Mouse (Mus musculus) embryonic facial prominence, embryonic 14.5 days (tissue): ENCODE measurements around the gene Eci1. TPM values are rescaled to one million over a fixed set of nuclear protein-coding genes. Genes with fewer than 3 reads are reported as not detected.

Experiments used
- ATAC-seq: fragments of 200-750 bp; cut with Nextera tagmentation; 2 replicates; pipeline ENCODE4 v1.8.0; 2017; ENCODE audit warnings: low read depth, moderate number of reproducible peaks, moderate TSS enrichment
- DNase-seq: peaks from one replicate; pipeline ENCODE4 v3.0.0-alpha.2; 2015; ENCODE audit warnings: low spot score
- H3K27ac ChIP-seq: fragments of 300-500 bp; sonication (generic); replicated peaks from 2 replicates; pipeline ENCODE4 v1.5.1; 2014; ENCODE audit warnings: low read depth, mild to moderate bottlenecking, low read length, moderate library complexity
- H3K27me3 ChIP-seq: fragments of 300-500 bp; sonication (generic); replicated peaks from 2 replicates; pipeline ENCODE4 v1.6.1; 2014; ENCODE audit warnings: low read length; ENCODE audit not compliant: control insufficient read depth, insufficient read depth
- H3K36me3 ChIP-seq: fragments of 300-500 bp; sonication (generic); 2 replicates; pipeline ENCODE4 v1.6.1; 2014; ENCODE audit warnings: low read length, mixed read lengths; ENCODE audit not compliant: control insufficient read depth, insufficient read depth
- H3K4me1 ChIP-seq: fragments of 300-500 bp; sonication (generic); 2 replicates; pipeline ENCODE4 v1.6.1; 2014; ENCODE audit warnings: antibody characterized with exemption, low read length; ENCODE audit not compliant: control insufficient read depth, insufficient read depth
- H3K4me2 ChIP-seq: fragments of 300-500 bp; sonication (generic); 2 replicates; pipeline ENCODE4 v1.6.1; 2014; ENCODE audit warnings: low read depth, mild to moderate bottlenecking, low read length, moderate library complexity, mixed read lengths
- H3K4me3 ChIP-seq: fragments of 300-500 bp; sonication (generic); 2 replicates; pipeline ENCODE4 v1.5.1; 2014; ENCODE audit warnings: low read depth, mild to moderate bottlenecking, low read length
- H3K9ac ChIP-seq: fragments of 300-500 bp; sonication (generic); 2 replicates; pipeline ENCODE4 v1.6.1; 2014; ENCODE audit warnings: low read depth, mild to moderate bottlenecking, low read length, moderate library complexity, mixed read lengths
- H3K9me3 ChIP-seq: fragments of 300-500 bp; sonication (generic); 2 replicates; pipeline ENCODE4 v1.6.1; 2016; ENCODE audit warnings: low read length; ENCODE audit not compliant: control insufficient read depth
- WGBS: fragments of 180-500 bp; shearing (Covaris S2); extraction: QIAGEN DNeasy Blood & Tissue Kit; methylation state at CpG from one replicate; pipeline ENCODE4 v1.1.7; 2014; 5-methylcytosine and 5-hydroxymethylcytosine counted together
- polyA plus RNA-seq: library from polyadenylated mRNA; unstranded; fragments of >200 nt; fragmentation: Nextera tagmentation; extraction: Ambion mirVana; gene quantifications from 2 replicates; pipeline ENCODE4 v1.2.1, GENCODE M21; 2014

Eci1 gene
- polyA plus RNA-seq, 1 experiment from 2014 or later: 57.6 TPM

DNA sequence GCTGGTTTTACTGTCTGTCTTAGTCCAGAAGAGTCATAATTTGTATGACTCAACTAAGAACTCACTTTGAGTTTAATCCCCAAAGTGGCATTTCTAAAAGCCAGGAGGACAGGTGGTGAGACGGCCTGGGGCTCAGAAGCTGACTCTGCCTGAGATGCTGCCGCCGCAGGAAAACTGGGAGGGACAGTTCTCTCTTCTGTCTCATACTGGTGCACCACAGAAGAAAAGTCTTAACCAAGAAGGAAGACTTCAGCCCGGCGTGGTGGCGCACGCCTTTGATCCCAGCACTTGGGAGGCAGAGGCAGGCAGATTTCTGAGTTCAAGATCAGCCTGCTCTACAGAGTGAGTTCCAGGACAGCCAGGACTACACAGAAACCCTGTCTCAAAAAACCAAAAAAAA lies 536 bp upstream of the Eci1 start:
- Histone ChIP-seq H3K27ac (peak overlapping the region; percentile 94; the same call in 1 of the 2 replicates), H3K4me3 (peak overlapping the region; percentile 78; the same call in 1 of the 2 replicates), H3K4me2 (peak overlapping the region; percentile 72), H3K9me3 (no peaks in the 10 kb centered on the region), H3K36me3 (peaks cover 46% of the 10 kb centered on the region), H3K4me1 (peaks cover 4% of the 10 kb centered on the region), H3K9ac (no peak overlapping the region), H3K27me3 (no peaks in the 10 kb centered on the region)
- ATAC-seq (no peak), DNase-seq (no peak)
- WGBS: 83% methylated on average over 7 of the region's 7 CpGs

DNA sequence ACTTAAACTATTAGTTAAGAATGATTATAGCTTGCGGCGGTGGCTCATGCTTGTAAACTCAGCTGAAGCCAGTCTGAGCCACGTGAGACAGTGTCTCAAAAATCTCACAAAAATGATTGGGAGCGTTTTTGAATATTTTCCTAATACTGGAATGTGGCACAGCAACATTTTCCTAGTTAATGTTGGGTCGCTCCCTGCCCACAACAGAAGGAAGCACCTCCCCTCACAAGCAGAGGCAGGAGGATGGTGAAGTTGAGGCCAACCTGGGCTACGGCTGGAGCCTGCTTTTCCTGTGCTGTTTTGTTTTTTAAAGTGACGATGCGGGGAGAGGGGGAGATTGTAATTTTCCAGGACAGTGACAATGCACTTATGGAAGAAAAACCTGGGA lies 723 bp downstream of the Eci1 start:
- DNase-seq: peak; percentile 60
- Histone ChIP-seq H3K9ac (peak overlapping the region; percentile 89), H3K36me3 (peaks cover 34% of the 10 kb centered on the region), H3K27ac (peak overlapping the region; percentile 94), H3K4me3 (peak overlapping the region; percentile 78), H3K4me1 (peaks cover 4% of the 10 kb centered on the region), H3K9me3 (no peaks in the 10 kb centered on the region), H3K27me3 (no peaks in the 10 kb centered on the region), H3K4me2 (peak overlapping the region; percentile 72)
- ATAC-seq: 0 out of 2 replicates have a peak, but pooled peaks have one; percentile 21
- WGBS: 7% methylated on average over 8 of the region's 8 CpGs

DNA sequence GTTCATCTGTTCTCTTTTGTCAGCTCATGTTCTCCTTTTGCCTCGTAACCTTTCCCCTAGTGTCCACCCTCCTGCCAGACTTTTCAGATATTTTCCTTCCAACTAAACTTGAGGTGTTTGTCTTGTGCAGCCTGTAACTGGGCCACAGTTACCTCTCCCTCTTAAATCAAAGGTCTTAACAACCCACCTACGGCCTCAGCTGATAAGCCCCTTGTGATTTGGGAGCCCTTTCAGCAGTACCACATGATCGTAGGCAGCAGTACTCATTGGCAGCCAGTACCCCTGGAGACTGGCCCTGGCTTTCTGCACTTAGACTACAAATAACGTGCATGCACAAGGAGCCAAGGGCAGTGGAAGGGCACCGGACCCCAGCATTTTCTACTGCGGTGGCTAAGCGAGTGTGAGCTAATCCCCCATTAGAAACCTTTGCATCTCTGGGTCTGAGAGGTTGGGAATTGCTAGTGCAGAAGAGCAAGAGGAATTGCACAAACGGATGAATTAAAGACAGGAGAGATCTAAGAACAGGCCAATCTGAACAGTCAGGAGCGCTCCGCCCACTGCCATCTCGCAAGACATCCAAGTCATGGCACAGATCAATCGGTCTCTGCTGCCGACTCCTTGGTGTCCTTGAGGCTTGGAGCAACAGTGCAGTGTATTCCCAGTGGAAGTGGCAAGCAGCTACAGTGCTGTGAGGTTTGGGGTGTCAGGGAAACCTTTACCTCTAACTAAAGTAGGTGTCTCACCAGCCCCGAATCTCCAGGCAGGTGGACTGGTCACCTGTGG lies 3.0 kb downstream of the Eci1 start:
- no peak overlapping the region for H3K9ac ChIP-seq
- DNase-seq (no peak), ATAC-seq (no peak)
- H3K4me3 ChIP-seq: no peak overlapping the region
- no peaks in the 10 kb centered on the region for H3K9me3 ChIP-seq
- 86% methylated on average over 14 of the region's 14 CpGs for WGBS
- H3K36me3 ChIP-seq: peaks cover 18% of the 10 kb centered on the region
- H3K4me1 ChIP-seq: peaks cover 4% of the 10 kb centered on the region
- no peaks in the 10 kb centered on the region for H3K27me3 ChIP-seq
- H3K4me2 ChIP-seq: no peak overlapping the region
- H3K27ac ChIP-seq: no peak overlapping the region

DNA sequence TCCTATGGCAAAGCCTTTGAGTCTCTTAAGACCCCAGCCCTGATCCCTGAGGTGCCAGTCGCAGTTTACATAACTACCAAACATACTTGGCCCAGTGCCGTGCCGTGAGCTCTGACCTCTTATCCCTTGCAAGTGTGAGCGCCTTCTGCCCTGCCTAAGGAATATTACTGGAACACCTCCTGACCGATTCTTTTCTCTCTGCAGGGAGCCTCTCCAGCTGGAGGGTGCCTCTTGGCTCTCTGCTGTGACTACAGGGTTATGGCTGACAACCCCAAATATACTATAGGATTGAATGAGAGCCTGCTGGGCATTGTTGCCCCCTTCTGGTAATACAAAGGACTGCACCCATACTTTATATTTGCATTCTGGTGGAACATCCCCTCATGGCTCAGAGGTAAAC lies 10.6 kb downstream of the Eci1 start:
- Histone ChIP-seq H3K27ac (no peak overlapping the region), H3K9ac (no peak overlapping the region), H3K4me1 (no peaks in the 10 kb centered on the region), H3K4me3 (no peak overlapping the region), H3K36me3 (peaks cover 72% of the 10 kb centered on the region), H3K9me3 (no peaks in the 10 kb centered on the region), H3K4me2 (no peak overlapping the region), H3K27me3 (no peaks in the 10 kb centered on the region)
- 82% methylated on average over 5 of the region's 5 CpGs for WGBS
- DNase-seq: peak; percentile 46
- peak; percentile 69 for ATAC-seq

DNA sequence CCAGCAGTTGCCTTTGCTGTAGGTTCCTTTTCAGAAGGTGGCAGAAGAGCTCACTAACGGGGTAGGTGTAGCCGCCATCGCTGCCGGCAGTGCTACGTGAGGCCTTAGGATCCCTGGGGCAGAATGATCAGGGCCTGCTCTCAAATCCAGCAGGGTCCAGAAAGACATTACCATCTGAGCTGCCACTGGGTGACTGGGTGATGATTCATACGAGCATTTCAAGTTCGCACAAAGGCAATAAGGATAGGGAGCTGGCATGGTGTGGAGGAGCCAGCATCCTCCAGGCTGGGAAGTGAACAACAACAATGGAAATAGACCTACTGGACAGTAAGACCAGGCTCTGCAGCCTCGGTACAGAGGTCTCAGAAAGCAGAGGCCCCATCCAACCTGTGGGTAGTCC lies 13.9 kb downstream of the Eci1 start:
- DNase-seq: no peak
- Histone ChIP-seq H3K27ac (no peak overlapping the region), H3K27me3 (no peaks in the 10 kb centered on the region), H3K4me1 (no peaks in the 10 kb centered on the region), H3K9ac (no peak overlapping the region), H3K4me3 (no peak overlapping the region), H3K4me2 (no peak overlapping the region), H3K36me3 (peaks cover 86% of the 10 kb centered on the region), H3K9me3 (no peaks in the 10 kb centered on the region)
- no peak for ATAC-seq
- WGBS: 91% methylated on average over 8 of the region's 8 CpGs

DNA sequence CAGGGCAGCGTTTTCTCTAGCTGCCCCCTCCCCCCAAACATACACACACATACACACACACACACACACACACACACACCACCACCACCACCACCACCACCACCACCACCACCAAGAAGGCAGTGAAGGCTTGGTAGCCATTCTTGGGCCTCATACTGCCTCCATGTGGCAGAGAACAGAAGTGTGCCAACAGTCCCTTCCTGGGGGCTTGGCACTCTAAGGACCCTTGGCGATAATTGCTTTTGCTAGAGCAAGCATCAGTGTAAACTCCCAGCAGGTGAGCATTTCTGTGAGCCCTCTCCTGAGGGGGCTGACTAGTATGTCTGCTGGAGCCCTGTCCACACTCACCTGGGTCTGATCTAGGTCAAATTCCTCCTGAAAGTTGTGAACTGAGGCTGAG lies 14.7 kb downstream of the Eci1 start:
- H3K27me3 ChIP-seq: no peaks in the 10 kb centered on the region
- DNase-seq (no peak), ATAC-seq (no peak)
- H3K4me1 ChIP-seq: no peaks in the 10 kb centered on the region
- H3K9me3 ChIP-seq: no peaks in the 10 kb centered on the region
- 58% methylated on average over 2 of the region's 2 CpGs for WGBS
- H3K4me3 ChIP-seq: no peak overlapping the region
- no peak overlapping the region for H3K9ac ChIP-seq
- H3K36me3 ChIP-seq: peaks cover 86% of the 10 kb centered on the region
- no peak overlapping the region for H3K27ac ChIP-seq
- no peak overlapping the region for H3K4me2 ChIP-seq

DNA sequence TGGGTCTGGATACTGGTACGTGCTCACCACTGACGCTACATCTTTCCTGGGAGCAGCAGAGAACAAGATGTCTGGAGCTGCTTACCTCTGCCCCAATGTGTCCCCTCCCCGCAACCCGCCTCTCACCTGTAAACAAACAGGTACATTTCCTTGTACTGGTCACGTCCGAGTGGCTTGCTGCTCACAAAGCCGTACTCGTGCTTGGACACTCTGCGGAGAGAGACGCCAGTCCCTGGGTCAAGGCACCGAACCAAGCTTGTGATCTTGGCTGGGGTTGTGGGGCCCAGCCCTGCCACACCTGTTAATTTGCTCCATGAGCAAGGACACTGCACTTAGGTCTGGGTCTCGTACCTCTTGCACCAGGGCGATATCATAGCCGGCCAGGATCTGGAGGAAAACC lies 15.7 kb downstream of the Eci1 start:
- Histone ChIP-seq H3K27me3 (no peaks in the 10 kb centered on the region), H3K27ac (no peak overlapping the region), H3K4me2 (no peak overlapping the region), H3K9ac (no peak overlapping the region), H3K4me1 (no peaks in the 10 kb centered on the region), H3K36me3 (peaks cover 91% of the 10 kb centered on the region), H3K4me3 (no peak overlapping the region), H3K9me3 (no peaks in the 10 kb centered on the region)
- no peak for ATAC-seq
- DNase-seq: no peak
- 89% methylated on average over 14 of the region's 14 CpGs for WGBS

DNA sequence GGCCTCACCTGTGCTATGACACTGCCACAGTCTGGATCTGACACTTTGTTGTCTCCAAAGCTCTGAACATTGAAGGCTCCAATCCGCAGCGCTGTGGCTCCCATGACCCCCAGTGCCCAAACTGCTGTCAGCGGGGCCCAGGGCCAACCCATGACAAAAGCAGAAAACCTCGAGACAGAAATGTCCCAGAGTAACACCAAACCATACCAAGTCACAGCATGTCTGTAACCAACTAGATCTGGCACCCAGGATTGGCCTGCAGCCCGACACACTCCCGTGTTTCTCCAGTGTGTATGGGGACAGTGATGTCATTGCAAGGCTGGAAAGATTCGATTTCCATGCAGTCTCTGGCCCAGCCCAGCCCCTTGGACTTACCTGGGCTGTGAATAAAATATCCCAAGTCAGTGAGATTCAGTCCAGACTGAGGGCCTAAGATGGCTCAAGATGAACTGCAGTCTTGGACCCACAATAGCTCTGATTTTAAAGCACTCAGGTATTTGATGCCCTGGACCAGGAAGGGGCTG lies 16.3 kb downstream of the Eci1 start, which contains the start of gene Dnase1l2:
TSS of gene Dnase1l2 (minus strand) at position 474 of the 524 bp plus-strand sequence.
- Histone ChIP-seq H3K36me3 (peaks cover 92% of the 10 kb centered on the region), H3K9me3 (no peaks in the 10 kb centered on the region), H3K4me3 (no peak within 1 kb of the TSS), H3K4me1 (no peaks in the 10 kb centered on the region), H3K4me2 (no peak within 1 kb of the TSS), H3K27me3 (no peaks in the 10 kb centered on the region), H3K9ac (no peak within 1 kb of the TSS), H3K27ac (no peak within 1 kb of the TSS)
- WGBS: 77% methylated on average over 7 of the region's 7 CpGs
- DNase-seq (no peak), ATAC-seq (0 out of 2 replicates have a peak, but pooled peaks have one; percentile 30)

DNA sequence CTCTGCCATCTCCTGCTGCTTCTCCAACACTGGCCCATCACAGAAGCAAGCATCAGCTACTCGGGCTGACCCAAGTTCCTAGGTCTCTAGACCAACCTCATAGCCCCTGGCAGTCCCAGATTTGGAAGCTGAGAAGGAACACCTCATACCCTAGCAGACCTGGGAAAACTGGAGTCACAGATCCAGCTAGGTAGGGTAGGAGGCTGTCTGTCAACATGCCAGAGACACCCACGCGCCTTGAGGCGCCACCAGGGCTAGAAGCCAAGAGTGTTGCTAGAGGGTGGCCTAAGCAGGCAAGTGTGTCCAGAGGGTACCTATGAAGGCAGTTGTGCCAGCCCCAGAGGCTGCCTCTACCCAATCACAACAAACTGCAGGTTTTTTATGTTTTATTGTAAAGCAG lies 17.0 kb downstream of the Eci1 start:
- Histone ChIP-seq H3K4me1 (no peaks in the 10 kb centered on the region), H3K9ac (no peak overlapping the region), H3K27me3 (no peaks in the 10 kb centered on the region), H3K9me3 (no peaks in the 10 kb centered on the region), H3K4me3 (no peak overlapping the region), H3K36me3 (peaks cover 92% of the 10 kb centered on the region), H3K4me2 (no peak overlapping the region), H3K27ac (no peak overlapping the region)
- DNase-seq (no peak), ATAC-seq (no peak)
- 90% methylated on average over 4 of the region's 4 CpGs for WGBS
